Mouse (Mus musculus) midbrain, embryonic 12.5 days (tissue): ENCODE results near the gene Med16. TPM values are rescaled to one million over a fixed set of nuclear protein-coding genes. Genes with fewer than 3 reads are reported as not detected.
A peak's percentile ranks its signal among the peaks of the same experiment; 100 is the strongest.
"Not testable (repeated sequence)": the region's sequence is repeated elsewhere in the genome, so short reads cannot be mapped to it uniquely, and the experiment has no call there.

Experiments
- ATAC-seq: fragments of 200-750 bp; cut with Nextera tagmentation; 2 replicates; pipeline ENCODE4 v1.8.0; 2017; ENCODE audit warnings: low read depth, moderate TSS enrichment, moderate library complexity; ENCODE audit not compliant: low FRiP score
- H3K27ac ChIP-seq: fragments of 300-500 bp; sonication (generic); replicated peaks from 2 replicates; pipeline ENCODE4 v1.5.1; 2016; ENCODE audit warnings: mild to moderate bottlenecking
- H3K27me3 ChIP-seq: fragments of 300-500 bp; sonication (generic); 2 replicates; pipeline ENCODE4 v1.6.1; 2016; ENCODE audit warnings: mild to moderate bottlenecking
- H3K36me3 ChIP-seq: fragments of 300-500 bp; sonication (generic); 2 replicates; pipeline ENCODE4 v1.6.1; 2016
- H3K4me1 ChIP-seq: fragments of 300-500 bp; sonication (generic); 2 replicates; pipeline ENCODE4 v1.6.1; 2016
- H3K4me2 ChIP-seq: fragments of 300-500 bp; sonication (generic); replicated peaks from 2 replicates; pipeline ENCODE4 v1.6.1; 2016; ENCODE audit warnings: mild to moderate bottlenecking, moderate library complexity
- H3K4me3 ChIP-seq: fragments of 300-500 bp; sonication (generic); 2 replicates; pipeline ENCODE4 v1.5.1; 2016; ENCODE audit warnings: mild to moderate bottlenecking
- H3K9ac ChIP-seq: fragments of 300-500 bp; sonication (generic); replicated peaks from 2 replicates; pipeline ENCODE4 v1.6.1; 2016; ENCODE audit warnings: mild to moderate bottlenecking, moderate library complexity
- H3K9me3 ChIP-seq: fragments of 300-500 bp; sonication (generic); 2 replicates; pipeline ENCODE4 v1.6.1; 2016; ENCODE audit warnings: mild to moderate bottlenecking
- WGBS: fragments of 180-500 bp; shearing (Covaris S2); methylation state at CpG from one replicate; pipeline ENCODE4 v1.1.7; 2016; 5-methylcytosine and 5-hydroxymethylcytosine counted together
- polyA plus RNA-seq: library from polyadenylated mRNA; unstranded; fragments of >200 nt; fragmentation: Nextera tagmentation; extraction: Ambion mirVana; gene quantifications from 2 replicates; pipeline ENCODE4 v1.2.1, GENCODE M21; 2016

Med16 gene
- polyA plus RNA-seq, 1 experiment from 2014 or later, result 65.4 TPM

DNA sequence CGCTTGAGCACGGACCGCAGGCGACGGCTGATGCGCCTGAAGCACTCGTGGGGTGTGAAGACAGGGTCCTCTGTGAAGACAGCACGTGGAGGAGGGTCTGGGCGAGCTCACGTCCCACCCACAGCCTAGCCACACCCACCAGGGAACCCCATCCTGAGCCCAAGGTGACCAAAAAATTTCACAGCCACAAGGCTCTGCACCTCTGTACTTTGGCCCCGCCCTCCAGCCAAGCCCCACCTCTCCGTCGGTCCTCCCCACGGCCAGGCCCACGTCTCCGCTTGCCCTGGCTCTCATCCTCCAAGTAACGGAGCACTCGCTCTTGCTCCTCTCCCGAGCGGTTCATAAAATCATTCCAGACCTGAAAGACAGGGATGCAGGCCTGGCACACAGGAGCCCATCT, 3.7 kb upstream of the Med16 start:
- H3K4me2 ChIP-seq, result no peak overlapping the region
- peaks cover 26% of the 10 kb centered on the region for H3K36me3 ChIP-seq
- H3K9ac ChIP-seq, result no peak overlapping the region; the same call in 1 of the 2 replicates
- H3K4me3 ChIP-seq, result no peak overlapping the region
- no peak for ATAC-seq
- no peaks in the 10 kb centered on the region for H3K9me3 ChIP-seq
- peaks cover 4% of the 10 kb centered on the region for H3K27me3 ChIP-seq
- no peak overlapping the region for H3K27ac ChIP-seq
- peaks cover 40% of the 10 kb centered on the region for H3K4me1 ChIP-seq
- 76% methylated on average over 20 of the region's 20 CpGs for WGBS

DNA sequence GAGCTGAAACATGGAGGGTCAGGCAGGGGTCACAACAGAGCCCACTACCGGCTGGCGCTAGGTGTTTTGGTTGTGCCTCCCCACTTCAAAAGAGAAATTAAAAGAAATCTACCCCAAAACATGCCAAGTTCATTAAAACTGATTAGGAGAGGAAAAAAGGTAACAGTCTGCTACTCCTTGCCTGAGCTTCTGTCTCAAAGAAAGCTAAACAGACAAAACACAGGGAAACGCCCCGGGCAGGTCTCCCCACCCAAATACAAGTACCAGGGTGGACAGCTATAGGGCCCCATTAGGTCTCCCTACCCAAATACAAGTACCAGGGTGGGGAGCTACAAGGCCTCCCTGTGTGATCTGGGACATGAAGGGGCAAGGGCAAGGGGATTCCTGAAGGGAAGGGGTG, 1.8 kb upstream of the Med16 start, which contains the start of gene Gm26602:
Gm26602 (plus strand) TSS at position 301 of the 400 bp plus-strand sequence.
- WGBS, result 96% methylated on average over 4 of the region's 4 CpGs
- ATAC-seq, result no peak
- Histone ChIP-seq H3K4me1 (peaks cover 27% of the 10 kb centered on the region), H3K9me3 (no peaks in the 10 kb centered on the region), H3K4me3 (0 out of 2 replicates have a peak within 1 kb of the TSS, but pooled peaks have one; percentile 12), H3K27ac (peak within 1 kb of the TSS; percentile 76), H3K9ac (no peak within 1 kb of the TSS), H3K36me3 (peaks cover 41% of the 10 kb centered on the region), H3K27me3 (no peaks in the 10 kb centered on the region), H3K4me2 (no peak within 1 kb of the TSS; the same call in 1 of the 2 replicates)

DNA sequence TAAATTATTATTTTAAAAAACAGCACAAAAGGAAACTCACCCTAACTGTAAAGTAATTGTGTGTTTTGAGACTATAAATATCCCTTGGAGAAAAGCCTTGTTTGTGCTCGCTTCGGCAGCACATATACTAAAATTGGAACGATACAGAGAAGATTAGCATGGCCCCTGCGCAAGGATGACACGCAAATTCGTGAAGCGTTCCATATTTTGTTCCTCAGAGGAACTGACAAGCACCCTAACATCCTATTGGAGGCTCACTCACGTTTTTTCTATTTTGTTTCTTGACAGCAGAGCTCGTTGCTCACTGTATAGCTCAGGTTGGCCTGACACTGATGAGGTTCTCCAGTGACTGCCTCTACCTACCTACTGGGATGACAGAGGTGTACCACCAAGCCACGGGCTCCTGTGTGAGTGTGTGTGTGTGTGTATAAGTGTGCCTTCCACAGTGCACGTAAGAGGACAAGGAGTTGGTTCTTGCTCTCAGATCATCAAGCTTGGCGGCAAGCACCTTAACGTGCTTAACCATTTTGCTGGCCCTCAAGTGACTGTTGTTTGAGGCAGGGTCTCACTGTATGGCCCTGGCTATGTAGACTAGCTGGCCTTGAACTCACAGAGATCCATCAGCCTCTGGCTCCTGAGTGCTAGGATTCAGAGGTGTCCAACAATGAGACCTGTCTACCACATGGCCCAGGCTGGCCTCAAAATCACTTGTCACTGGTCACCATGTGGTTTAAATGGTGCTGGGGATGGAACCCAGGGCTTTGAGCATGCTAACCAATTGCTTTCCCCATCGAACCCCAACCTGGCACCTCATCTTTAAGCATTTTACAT, 584 bp upstream of the Med16 start:
- H3K4me2 ChIP-seq, result peak overlapping the region; percentile 35
- H3K36me3 ChIP-seq, result peaks cover 51% of the 10 kb centered on the region
- H3K27ac ChIP-seq, result peak overlapping the region; percentile 76
- H3K4me3 ChIP-seq, result peak overlapping the region; percentile 12; the same call in 1 of the 2 replicates
- no peaks in the 10 kb centered on the region for H3K27me3 ChIP-seq
- H3K9ac ChIP-seq, result 0 out of 2 replicates have a peak overlapping the region, but pooled peaks have one; percentile 31
- ATAC-seq, result no peak; the same call in 1 of the 2 replicates
- WGBS, result 26% methylated on average over 14 of the region's 14 CpGs
- peaks cover 15% of the 10 kb centered on the region for H3K4me1 ChIP-seq
- H3K9me3 ChIP-seq, result no peaks in the 10 kb centered on the region

DNA sequence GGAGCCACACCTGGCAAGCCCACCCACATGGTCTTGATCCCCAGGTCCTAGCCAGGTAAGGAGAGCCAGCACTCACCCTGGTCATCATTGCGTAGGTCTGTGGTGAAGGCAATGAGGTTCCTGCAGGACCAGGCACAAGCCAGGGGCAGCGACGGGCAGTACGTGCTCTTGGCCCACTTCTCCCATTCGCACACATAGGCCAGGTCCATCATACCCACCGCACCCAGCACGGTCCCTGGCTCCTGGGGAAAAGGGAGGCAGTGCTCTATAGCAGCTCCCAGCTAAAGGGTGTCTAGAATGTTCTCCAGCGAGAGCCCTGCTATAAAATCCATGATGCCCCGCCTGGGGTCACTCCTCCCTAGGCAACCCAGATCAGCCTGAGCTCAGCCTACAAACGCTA, 1.3 kb downstream of the Med16 start:
- no peak for ATAC-seq
- WGBS, result 98% methylated on average over 10 of the region's 10 CpGs
- no peak overlapping the region for H3K9ac ChIP-seq
- peaks cover 9% of the 10 kb centered on the region for H3K4me1 ChIP-seq
- no peak overlapping the region for H3K4me2 ChIP-seq
- peaks cover 9% of the 10 kb centered on the region for H3K27me3 ChIP-seq
- H3K36me3 ChIP-seq, result peaks cover 61% of the 10 kb centered on the region
- H3K27ac ChIP-seq, result no peak overlapping the region
- H3K4me3 ChIP-seq, result no peak overlapping the region
- no peaks in the 10 kb centered on the region for H3K9me3 ChIP-seq

DNA sequence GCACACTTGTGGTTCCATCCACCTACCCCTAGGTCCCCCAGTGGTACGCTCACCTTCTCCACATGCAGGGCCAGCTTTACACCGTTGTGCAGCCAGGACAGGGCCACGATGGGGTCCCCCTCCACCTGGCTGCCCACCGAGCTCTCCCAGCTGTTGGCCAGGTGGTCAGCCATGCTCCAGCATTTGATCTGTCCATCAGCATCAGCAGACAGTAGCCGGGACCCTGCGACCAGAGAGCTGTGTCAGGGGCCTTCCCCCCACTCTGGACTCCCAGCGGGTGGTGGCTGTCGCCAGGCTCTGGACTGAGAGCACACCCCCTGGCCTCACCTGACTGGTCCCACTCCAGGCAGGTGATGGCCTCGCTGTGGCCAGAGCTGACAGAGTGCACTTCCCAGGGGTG, 2.0 kb downstream of the Med16 start:
- 91% methylated on average over 9 of the region's 9 CpGs for WGBS
- H3K4me1 ChIP-seq, result peaks cover 10% of the 10 kb centered on the region
- H3K27ac ChIP-seq, result no peak overlapping the region
- no peak overlapping the region for H3K4me3 ChIP-seq
- peaks cover 13% of the 10 kb centered on the region for H3K27me3 ChIP-seq
- no peak for ATAC-seq
- no peak overlapping the region for H3K4me2 ChIP-seq
- H3K9me3 ChIP-seq, result no peaks in the 10 kb centered on the region
- peaks cover 53% of the 10 kb centered on the region for H3K36me3 ChIP-seq
- no peak overlapping the region for H3K9ac ChIP-seq

DNA sequence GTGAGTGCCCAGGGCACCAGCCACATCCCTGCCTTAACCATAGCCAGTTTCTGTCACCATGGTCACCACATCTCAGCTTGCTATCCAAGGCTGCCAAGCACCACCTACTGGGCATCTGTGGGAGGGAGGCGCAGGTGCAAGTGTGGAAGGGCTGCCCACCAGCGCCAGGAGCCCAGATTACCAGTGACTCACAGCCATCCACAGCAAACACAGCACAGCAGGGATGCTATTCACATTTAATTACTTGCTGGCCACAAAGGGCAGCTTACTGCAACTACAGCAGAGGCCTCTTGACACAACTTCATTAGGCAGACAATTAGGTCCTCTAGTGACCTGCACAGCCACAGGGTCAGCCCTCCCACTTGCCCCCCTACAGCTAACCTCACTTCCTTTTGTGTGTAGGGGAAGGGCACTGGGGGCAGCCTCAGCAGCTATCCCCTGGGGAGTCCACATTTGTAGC, 7.7 kb downstream of the Med16 start:
- Histone ChIP-seq H3K27ac (peak overlapping the region; percentile 63), H3K4me3 (no peak overlapping the region), H3K9me3 (no peaks in the 10 kb centered on the region), H3K4me2 (no peak overlapping the region), H3K9ac (no peak overlapping the region), H3K27me3 (peaks cover 39% of the 10 kb centered on the region), H3K4me1 (peaks cover 14% of the 10 kb centered on the region), H3K36me3 (peaks cover 62% of the 10 kb centered on the region)
- WGBS, result 0% methylated on average over 2 of the region's 2 CpGs
- ATAC-seq, result peak; percentile 52

DNA sequence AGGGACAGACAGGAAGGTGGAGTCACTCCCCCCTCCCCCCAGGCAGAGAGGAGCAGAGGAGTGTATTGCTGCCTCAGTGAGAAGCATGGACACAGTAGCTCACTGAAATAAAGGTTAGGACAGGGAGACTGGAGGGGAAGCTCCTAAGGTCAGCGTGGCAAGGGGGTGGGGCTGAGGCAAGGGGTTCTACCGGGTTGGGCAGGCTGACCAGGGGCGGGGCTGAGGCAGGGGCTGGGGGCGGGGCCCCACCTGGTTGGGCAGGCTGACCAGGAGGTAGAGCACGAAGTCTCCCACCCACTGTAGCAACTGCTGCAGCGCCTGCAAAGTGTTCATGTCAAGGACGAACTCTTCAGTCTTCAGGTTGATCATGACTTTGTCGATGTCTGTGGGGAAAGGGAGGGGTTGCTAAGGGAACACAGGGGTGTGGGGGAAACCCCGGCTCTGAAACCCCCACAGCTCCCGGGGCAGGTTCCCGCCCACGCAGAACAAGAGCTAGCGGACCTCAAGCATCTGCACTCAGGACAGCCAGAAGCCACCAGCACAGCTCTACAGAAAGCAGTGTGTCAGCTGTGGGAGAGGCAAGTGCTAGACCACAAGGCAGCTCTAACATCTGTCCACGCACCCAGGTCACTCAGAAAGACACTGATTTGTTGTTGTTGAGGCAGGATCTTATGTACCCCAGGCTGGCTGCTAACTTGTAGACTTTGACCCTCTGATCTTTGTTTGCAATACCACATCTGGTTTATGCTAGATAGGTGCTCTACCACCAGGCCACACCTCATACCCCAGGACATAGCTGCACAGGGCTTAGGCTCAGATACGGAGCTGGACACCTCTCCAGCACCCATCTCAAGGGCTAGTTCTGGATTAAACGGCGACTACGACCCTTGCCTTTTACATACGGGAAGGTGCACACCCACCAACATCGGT, 11.1 kb downstream of the Med16 start:
- no peaks in the 10 kb centered on the region for H3K9me3 ChIP-seq
- H3K4me3 ChIP-seq, result no peak overlapping the region
- peaks cover 32% of the 10 kb centered on the region for H3K27me3 ChIP-seq
- no peak for ATAC-seq
- H3K9ac ChIP-seq, result no peak overlapping the region
- H3K4me1 ChIP-seq, result peaks cover 14% of the 10 kb centered on the region
- no peak overlapping the region for H3K27ac ChIP-seq
- H3K4me2 ChIP-seq, result no peak overlapping the region
- WGBS, result 56% methylated on average over 20 of the region's 20 CpGs
- H3K36me3 ChIP-seq, result peaks cover 52% of the 10 kb centered on the region

DNA sequence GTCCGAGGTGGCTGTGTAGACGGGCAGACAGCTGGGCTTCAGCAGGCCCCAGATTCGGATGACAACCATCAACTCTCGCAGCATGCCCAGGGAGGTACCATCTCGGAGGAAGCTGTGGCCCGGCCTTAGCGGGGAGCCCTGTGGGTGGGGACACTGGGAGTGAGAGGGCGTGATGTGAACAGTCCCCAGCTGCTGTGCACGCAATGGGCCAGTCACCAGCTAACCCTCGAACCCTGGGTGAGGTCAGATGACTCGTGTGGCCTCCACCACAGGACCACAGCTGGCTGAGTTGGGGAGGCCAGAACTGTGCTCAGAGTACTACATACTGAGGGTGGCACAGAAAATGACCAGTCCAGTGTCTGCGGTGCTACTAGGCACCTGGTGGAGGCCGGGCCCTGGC, 11.9 kb downstream of the Med16 start:
- Histone ChIP-seq H3K36me3 (peaks cover 51% of the 10 kb centered on the region), H3K27me3 (peaks cover 32% of the 10 kb centered on the region), H3K9me3 (no peaks in the 10 kb centered on the region), H3K4me1 (peaks cover 14% of the 10 kb centered on the region), H3K27ac (no peak overlapping the region), H3K9ac (no peak overlapping the region), H3K4me2 (no peak overlapping the region), H3K4me3 (no peak overlapping the region)
- ATAC-seq, result no peak
- WGBS, result 89% methylated on average over 13 of the region's 13 CpGs

DNA sequence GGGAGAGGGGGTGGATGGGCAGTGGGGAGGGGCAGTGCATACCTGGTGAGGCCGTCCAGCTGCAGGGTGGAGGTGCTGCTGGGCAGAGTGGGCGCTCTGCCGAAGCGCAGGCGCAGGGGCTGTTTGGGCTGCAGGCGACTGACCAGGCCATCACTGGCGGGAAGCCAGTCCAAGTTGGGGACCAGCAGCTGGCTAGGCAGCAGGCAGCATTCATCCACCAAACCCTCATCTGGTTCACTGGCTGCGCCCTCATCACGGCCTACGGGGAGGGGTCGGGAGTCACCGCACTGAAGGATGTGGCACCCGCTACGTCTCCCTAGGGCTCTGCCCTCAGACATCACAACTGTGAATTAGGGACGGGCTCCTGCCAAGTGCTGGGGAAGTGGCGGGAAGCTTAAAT, 12.4 kb downstream of the Med16 start:
- no peak overlapping the region for H3K4me3 ChIP-seq
- H3K4me2 ChIP-seq, result no peak overlapping the region
- ATAC-seq, result no peak
- H3K9me3 ChIP-seq, result no peaks in the 10 kb centered on the region
- H3K27me3 ChIP-seq, result peaks cover 37% of the 10 kb centered on the region
- H3K27ac ChIP-seq, result no peak overlapping the region
- 93% methylated on average over 16 of the region's 16 CpGs for WGBS
- H3K9ac ChIP-seq, result no peak overlapping the region
- peaks cover 9% of the 10 kb centered on the region for H3K4me1 ChIP-seq
- peaks cover 51% of the 10 kb centered on the region for H3K36me3 ChIP-seq

DNA sequence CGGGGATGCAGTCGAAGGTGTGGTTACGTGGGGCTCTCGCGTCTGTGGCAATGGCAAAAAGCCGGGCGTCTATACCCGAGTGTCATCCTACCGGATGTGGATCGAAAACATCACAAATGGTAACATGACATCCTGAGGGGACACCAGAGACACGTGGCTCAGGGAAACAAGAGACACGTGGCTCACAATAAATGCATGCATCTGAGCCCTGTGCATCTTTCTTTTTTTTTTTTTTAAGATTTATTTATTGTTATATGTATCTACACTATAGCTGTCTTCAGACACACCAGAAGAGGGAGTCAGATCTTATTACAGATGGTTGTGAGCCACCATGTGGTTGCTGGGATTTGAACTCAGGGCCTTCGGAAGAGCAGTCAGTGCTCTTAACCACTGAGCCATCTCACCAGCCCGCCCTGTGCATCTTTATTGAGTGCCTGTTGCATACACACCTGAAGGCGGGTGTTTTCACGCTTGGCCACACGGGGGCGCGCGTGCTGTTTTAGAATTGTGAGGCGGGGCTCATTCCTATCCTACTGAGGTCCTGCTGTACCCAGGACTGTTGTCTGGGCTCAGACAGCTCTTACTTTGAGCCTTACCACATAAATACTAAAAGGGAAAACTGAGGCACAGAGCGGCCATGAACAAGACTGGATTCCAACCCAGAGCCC, 16.1 kb downstream of the Med16 start:
- H3K4me1 ChIP-seq, H3K9me3 ChIP-seq, H3K4me3 ChIP-seq, H3K27ac ChIP-seq, H3K4me2 ChIP-seq, H3K9ac ChIP-seq: not testable (repeated sequence)
- peak; percentile 47; the same call in 1 of the 2 replicates for ATAC-seq
- 44% methylated on average over 22 of the region's 22 CpGs for WGBS
- Histone ChIP-seq H3K36me3 (peaks cover 32% of the 10 kb centered on the region), H3K27me3 (peaks cover 27% of the 10 kb centered on the region; the same call in 1 of the 2 replicates)

DNA sequence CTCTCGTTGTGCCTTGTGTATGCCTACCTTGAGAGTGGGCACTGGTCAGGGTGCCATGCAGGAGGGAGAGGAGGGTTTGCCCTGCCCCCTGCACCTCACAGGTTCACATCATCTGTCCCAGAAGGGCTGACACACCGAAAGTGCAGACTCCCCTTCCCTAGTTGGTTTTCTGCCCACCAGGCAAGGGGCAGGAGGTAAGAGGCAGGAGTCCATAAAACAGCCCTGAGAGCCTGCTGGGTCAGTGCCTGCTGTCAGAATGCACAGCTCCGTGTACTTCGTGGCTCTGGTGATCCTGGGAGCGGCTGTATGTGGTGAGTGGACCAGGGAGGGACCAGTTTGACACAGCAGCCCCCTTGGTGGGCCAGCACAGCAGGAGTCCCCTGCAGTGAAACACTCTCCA, 18.1 kb downstream of the Med16 start, which contains the start of gene Cfd:
Cfd (plus strand) TSS at position 184 of the 400 bp plus-strand sequence.
- H3K36me3 ChIP-seq, result peaks cover 13% of the 10 kb centered on the region
- H3K27ac ChIP-seq, result no peak within 1 kb of the TSS
- no peaks in the 10 kb centered on the region for H3K9me3 ChIP-seq
- H3K4me2 ChIP-seq, result no peak within 1 kb of the TSS
- no peak for ATAC-seq
- peaks cover 26% of the 10 kb centered on the region; the same call in 1 of the 2 replicates for H3K27me3 ChIP-seq
- WGBS, result 39% methylated on average over 5 of the region's 5 CpGs
- H3K9ac ChIP-seq, result no peak within 1 kb of the TSS
- H3K4me3 ChIP-seq, result no peak within 1 kb of the TSS
- no peaks in the 10 kb centered on the region for H3K4me1 ChIP-seq
